Mouse (Mus musculus) hindbrain, embryonic 13.5 days (tissue): ENCODE measurements around the gene Tmem151b. TPM values are rescaled to one million over a fixed set of nuclear protein-coding genes. Genes with fewer than 3 reads are reported as not detected.

Experiments used
- ATAC-seq: fragments of 200-750 bp; cut with Nextera tagmentation; 2 replicates; pipeline ENCODE4 v1.8.0; 2017; ENCODE audit warnings: moderate TSS enrichment; ENCODE audit not compliant: low FRiP score
- H3K27ac ChIP-seq: fragments of 300-500 bp; sonication (generic); 2 replicates; pipeline ENCODE4 v1.5.1; 2015; ENCODE audit warnings: inconsistent platforms, mild to moderate bottlenecking, moderate library complexity
- H3K27me3 ChIP-seq: fragments of 300-500 bp; sonication (generic); 2 replicates; pipeline ENCODE4 v1.6.1; 2015; ENCODE audit warnings: mild to moderate bottlenecking, inconsistent platforms
- H3K36me3 ChIP-seq: fragments of 300-500 bp; sonication (generic); 2 replicates; pipeline ENCODE4 v1.6.1; 2015; ENCODE audit warnings: mild to moderate bottlenecking, inconsistent platforms
- H3K4me1 ChIP-seq: fragments of 300-500 bp; sonication (generic); replicated peaks from 2 replicates; pipeline ENCODE4 v1.6.1; 2015; ENCODE audit warnings: inconsistent platforms
- H3K4me2 ChIP-seq: fragments of 300-500 bp; sonication (generic); 2 replicates; pipeline ENCODE4 v1.6.1; 2015; ENCODE audit warnings: inconsistent platforms, mild to moderate bottlenecking, moderate library complexity
- H3K4me3 ChIP-seq: fragments of 300-500 bp; sonication (generic); 2 replicates; pipeline ENCODE4 v1.5.1; 2015; ENCODE audit warnings: mild to moderate bottlenecking, inconsistent platforms
- H3K9ac ChIP-seq: fragments of 300-500 bp; sonication (generic); 2 replicates; pipeline ENCODE4 v1.6.1; 2015; ENCODE audit warnings: mild to moderate bottlenecking, inconsistent platforms
- H3K9me3 ChIP-seq: fragments of 300-500 bp; sonication (generic); 2 replicates; pipeline ENCODE4 v1.6.1; 2016; ENCODE audit warnings: inconsistent platforms
- WGBS: fragments of 180-500 bp; shearing (Covaris S2); methylation state at CpG from one replicate; pipeline ENCODE4 v1.1.7; 2015; 5-methylcytosine and 5-hydroxymethylcytosine counted together
- polyA plus RNA-seq: library from polyadenylated mRNA; unstranded; fragments of >200 nt; fragmentation: Nextera tagmentation; extraction: Ambion mirVana; gene quantifications from 2 replicates; pipeline ENCODE4 v1.2.1, GENCODE M21; 2015

Tmem151b gene
- 26.6 and 27.3 TPM in 2 replicates for polyA plus RNA-seq

GRCm38 (mm10) chr17:45549617-45550181, at the start of gene Tmem151b:
Gene Tmem151b (minus strand): TSS chr17:45549677.
- ATAC-seq: peak; percentile 47
- WGBS: under 1% methylated on average over 17 of the region's 29 CpGs
- no peaks in the 10 kb centered on the region for H3K9me3 ChIP-seq
- peak within 1 kb of the TSS; percentile 95 for H3K27ac ChIP-seq
- H3K4me1 ChIP-seq: peaks cover 47% of the 10 kb centered on the region
- H3K9ac ChIP-seq: peak within 1 kb of the TSS; percentile 98
- peaks cover 24% of the 10 kb centered on the region for H3K36me3 ChIP-seq
- H3K4me2 ChIP-seq: peak within 1 kb of the TSS; percentile 55
- peaks cover 48% of the 10 kb centered on the region for H3K27me3 ChIP-seq
- H3K4me3 ChIP-seq: peak within 1 kb of the TSS; percentile 86

DNA sequence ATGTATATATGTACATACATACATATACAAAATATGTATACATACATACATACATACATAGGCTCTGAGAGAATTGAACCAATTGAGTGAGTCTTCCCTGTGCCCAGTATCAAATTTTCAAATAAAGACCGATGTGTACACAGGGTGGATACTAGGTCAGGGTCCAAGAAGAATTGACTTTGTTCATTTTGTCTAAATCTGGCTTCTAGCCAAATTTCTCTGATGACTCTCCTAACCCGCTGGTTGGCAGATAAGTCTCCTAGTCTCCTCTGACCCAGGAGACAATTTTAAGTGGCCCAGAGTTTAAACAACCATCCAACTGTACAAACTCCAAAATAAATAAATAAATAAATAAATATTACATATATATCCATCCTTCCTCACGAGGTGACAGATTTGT, 49.4 kb upstream of the Tmem151b start:
- H3K9me3 ChIP-seq: no peaks in the 10 kb centered on the region
- no peak overlapping the region for H3K27ac ChIP-seq
- peaks cover 56% of the 10 kb centered on the region for H3K27me3 ChIP-seq
- H3K4me3 ChIP-seq: no peak overlapping the region
- H3K4me1 ChIP-seq: peaks cover 54% of the 10 kb centered on the region
- H3K4me2 ChIP-seq: peak overlapping the region; percentile 56
- WGBS: 34% methylated on average over 3 of the region's 3 CpGs
- H3K9ac ChIP-seq: no peak overlapping the region
- no peaks in the 10 kb centered on the region for H3K36me3 ChIP-seq
- ATAC-seq: no peak

- WGBS: 96% methylated on average over 2 of the region's 2 CpGs
- Histone ChIP-seq H3K4me2 (no peak overlapping the region), H3K9me3 (no peaks in the 10 kb centered on the region), H3K4me1 (peaks cover 60% of the 10 kb centered on the region), H3K36me3 (no peaks in the 10 kb centered on the region), H3K9ac (no peak overlapping the region), H3K27ac (no peak overlapping the region), H3K27me3 (peaks cover 58% of the 10 kb centered on the region), H3K4me3 (no peak overlapping the region)
- no peak for ATAC-seq
Measured at GRCm38 (mm10) chr17:45598376-45598775, 48.9 kb upstream of the Tmem151b start.

- ATAC-seq: no peak
- Histone ChIP-seq H3K4me2 (no peak overlapping the region), H3K4me3 (no peak overlapping the region), H3K27me3 (peaks cover 61% of the 10 kb centered on the region), H3K27ac (no peak overlapping the region), H3K36me3 (no peaks in the 10 kb centered on the region), H3K4me1 (peaks cover 65% of the 10 kb centered on the region), H3K9me3 (no peaks in the 10 kb centered on the region), H3K9ac (no peak overlapping the region)
- WGBS: 51% methylated on average over 3 of the region's 3 CpGs
Measured at GRCm38 (mm10) chr17:45597787-45598186, 48.3 kb upstream of the Tmem151b start.

GRCm38 (mm10) chr17:45596631-45597396, 47.3 kb upstream of the Tmem151b start:
- no peak for ATAC-seq
- Histone ChIP-seq H3K9ac (no peak overlapping the region), H3K9me3 (no peaks in the 10 kb centered on the region), H3K4me3 (no peak overlapping the region), H3K36me3 (no peaks in the 10 kb centered on the region), H3K27ac (peak overlapping the region; percentile 62), H3K27me3 (peaks cover 60% of the 10 kb centered on the region), H3K4me2 (no peak overlapping the region), H3K4me1 (peaks cover 71% of the 10 kb centered on the region)
- WGBS: 21% methylated on average over 11 of the region's 11 CpGs

DNA sequence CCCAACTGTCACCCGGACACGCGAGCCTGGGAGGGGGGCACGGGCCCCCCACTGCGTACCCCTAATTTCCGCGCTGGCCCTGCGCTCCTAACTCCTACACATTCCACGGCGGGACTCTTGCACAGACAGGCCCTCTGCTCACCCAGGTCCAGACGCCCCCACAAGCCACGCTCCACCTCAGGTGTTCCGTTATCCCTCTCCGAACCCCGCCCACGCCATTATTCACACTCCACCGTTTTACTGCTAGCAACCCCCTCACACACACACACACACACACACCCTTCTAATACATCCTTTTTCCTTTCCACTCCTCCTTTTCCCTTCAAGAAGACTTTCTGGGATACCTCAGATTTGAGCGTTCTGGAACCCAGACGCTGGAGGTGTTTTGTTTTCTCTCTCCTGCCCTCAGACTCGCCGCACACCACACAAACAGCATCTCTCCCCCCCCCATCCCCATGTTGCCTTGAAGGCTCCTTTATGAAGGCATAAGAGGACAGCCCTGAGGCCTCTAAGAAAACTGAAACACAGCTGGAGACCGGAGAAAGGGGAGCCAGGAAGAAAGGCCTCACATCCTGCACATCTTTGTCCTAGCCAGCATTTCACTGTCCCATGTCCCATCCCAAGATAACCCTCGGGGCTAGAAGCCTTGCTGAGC, 46.4 kb upstream of the Tmem151b start:
- peak overlapping the region; percentile 92 for H3K4me2 ChIP-seq

GRCm38 (mm10) chr17:45594881-45595735, 45.6 kb upstream of the Tmem151b start:
- Histone ChIP-seq H3K4me3 (peak overlapping the region; percentile 47), H3K27me3 (peaks cover 43% of the 10 kb centered on the region), H3K27ac (peak overlapping the region; percentile 62), H3K4me1 (peaks cover 69% of the 10 kb centered on the region), H3K4me2 (peak overlapping the region; percentile 92), H3K36me3 (no peaks in the 10 kb centered on the region), H3K9me3 (no peaks in the 10 kb centered on the region), H3K9ac (peak overlapping the region; percentile 73)
- under 1% methylated on average over 54 of the region's 58 CpGs for WGBS
- peak; percentile 67 for ATAC-seq

More for the DNA sequence above, 46.4 kb upstream of the Tmem151b start:
- ATAC-seq: peak; percentile 36
- 5% methylated on average over 23 of the region's 23 CpGs for WGBS
- peak overlapping the region; percentile 47 for H3K4me3 ChIP-seq
- H3K4me1 ChIP-seq: peaks cover 69% of the 10 kb centered on the region
- peaks cover 50% of the 10 kb centered on the region for H3K27me3 ChIP-seq
- H3K36me3 ChIP-seq: no peaks in the 10 kb centered on the region
- H3K9ac ChIP-seq: peak overlapping the region; percentile 73
- no peaks in the 10 kb centered on the region for H3K9me3 ChIP-seq
- H3K27ac ChIP-seq: peak overlapping the region; percentile 62

DNA sequence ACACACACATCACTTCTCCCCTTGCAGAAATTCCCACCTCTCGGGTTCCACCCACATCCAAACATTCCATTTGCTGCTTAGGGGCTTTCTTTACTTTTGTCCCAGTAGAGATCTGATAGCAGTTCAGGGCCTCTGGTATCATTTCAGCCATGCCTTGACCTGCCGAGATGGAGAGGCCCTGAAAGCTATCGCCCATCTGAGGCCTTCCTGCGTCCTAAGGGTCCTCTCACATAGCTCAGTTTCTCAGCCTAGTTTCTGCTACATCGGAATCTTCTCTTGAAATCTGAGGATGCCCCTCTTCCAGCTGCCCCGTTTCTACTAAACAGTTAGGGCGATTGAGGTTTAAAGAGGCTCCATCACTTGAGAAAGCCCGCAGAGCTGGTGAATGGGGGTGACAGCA, 44.7 kb upstream of the Tmem151b start:
- Histone ChIP-seq H3K36me3 (no peaks in the 10 kb centered on the region), H3K9ac (peak overlapping the region; percentile 73; the same call in 1 of the 2 replicates), H3K4me2 (peak overlapping the region; percentile 92), H3K9me3 (no peaks in the 10 kb centered on the region), H3K4me3 (peak overlapping the region; percentile 47), H3K27me3 (peaks cover 40% of the 10 kb centered on the region), H3K4me1 (peaks cover 61% of the 10 kb centered on the region), H3K27ac (no peak overlapping the region)
- WGBS: 52% methylated on average over 8 of the region's 8 CpGs
- no peak for ATAC-seq

DNA sequence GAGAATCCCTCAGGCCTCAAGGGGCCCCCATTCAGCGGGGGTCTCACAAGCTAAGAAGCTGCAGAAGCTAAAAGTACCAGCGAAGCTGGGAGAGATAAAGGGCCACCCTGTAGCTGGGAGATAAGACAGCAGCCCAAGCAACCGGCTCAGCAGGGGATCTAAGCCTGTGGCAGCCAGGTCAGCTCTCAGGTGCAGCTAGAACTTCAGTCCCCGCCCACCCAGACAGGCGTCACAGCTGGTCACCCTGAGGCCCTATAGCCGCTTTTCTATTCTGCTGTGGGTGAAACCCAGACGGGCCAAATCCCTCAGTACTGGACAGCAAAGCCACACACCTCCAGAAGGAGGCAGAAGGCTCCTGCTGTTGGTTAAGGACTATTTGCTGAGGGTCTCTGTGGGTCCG, 44.0 kb upstream of the Tmem151b start:
- H3K4me2 ChIP-seq: peak overlapping the region; percentile 92
- H3K9me3 ChIP-seq: no peaks in the 10 kb centered on the region
- H3K4me1 ChIP-seq: peaks cover 60% of the 10 kb centered on the region
- no peak for ATAC-seq
- 29% methylated on average over 8 of the region's 8 CpGs for WGBS
- no peak overlapping the region for H3K4me3 ChIP-seq
- no peak overlapping the region for H3K9ac ChIP-seq
- H3K27me3 ChIP-seq: peaks cover 40% of the 10 kb centered on the region
- H3K36me3 ChIP-seq: no peaks in the 10 kb centered on the region
- no peak overlapping the region for H3K27ac ChIP-seq

DNA sequence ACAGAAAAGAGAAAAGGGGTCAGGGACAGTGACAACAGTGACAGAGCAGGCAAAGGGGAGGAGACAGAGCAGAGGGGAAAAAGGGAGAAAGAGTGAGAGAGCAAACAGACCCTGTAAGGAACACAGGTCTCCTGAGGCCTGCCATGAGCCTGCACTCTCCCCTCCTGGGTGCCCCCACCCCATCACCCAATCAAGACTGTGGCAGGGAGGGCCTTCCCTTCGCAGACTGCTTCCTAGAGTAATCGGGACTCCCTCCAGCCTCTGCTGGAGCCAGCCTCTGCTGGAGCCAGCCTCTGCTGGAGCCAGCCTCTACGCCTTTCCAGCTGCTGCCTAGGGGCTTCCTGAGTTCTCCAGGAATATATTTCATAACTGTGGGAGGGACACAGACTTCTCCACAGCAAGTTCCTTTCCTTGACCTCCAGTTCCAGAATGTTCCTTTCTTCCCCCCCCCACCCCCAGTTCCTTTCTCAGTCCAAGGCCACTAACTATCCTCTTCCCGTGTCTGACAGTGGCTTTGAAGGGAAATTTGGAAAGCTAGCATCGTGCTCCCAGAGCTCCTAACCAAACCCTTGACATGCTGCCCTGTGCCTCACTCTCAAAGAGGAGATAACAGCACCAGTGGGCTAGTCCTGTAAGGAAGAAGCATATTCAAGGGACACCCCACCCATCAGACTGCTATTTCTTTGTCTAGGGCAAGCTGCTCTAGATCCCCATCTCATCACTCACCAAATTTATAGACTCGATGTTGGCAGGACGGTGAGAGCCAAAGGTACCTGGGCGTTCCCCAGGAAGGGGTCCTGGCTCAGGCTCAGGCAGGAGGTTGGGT, 43.3 kb upstream of the Tmem151b start:
- Histone ChIP-seq H3K4me1 (peaks cover 60% of the 10 kb centered on the region), H3K4me2 (peak overlapping the region; percentile 92; the same call in 1 of the 2 replicates), H3K9ac (peak overlapping the region; percentile 49), H3K27me3 (peaks cover 40% of the 10 kb centered on the region), H3K27ac (no peak overlapping the region), H3K9me3 (no peaks in the 10 kb centered on the region), H3K36me3 (no peaks in the 10 kb centered on the region), H3K4me3 (no peak overlapping the region)
- 56% methylated on average over 8 of the region's 8 CpGs for WGBS
- ATAC-seq: no peak
